Mouse (Mus musculus) adipocyte (in vitro differentiated cells): Measurements from ENCODE around the gene Adam1a.
"Not testable (repeated sequence)": the region's sequence is repeated elsewhere in the genome, so short reads cannot be mapped to it uniquely, and the experiment has no call there.

Source experiments
- DNase-seq: peaks from one replicate; pipeline ENCODE4 v3.0.0-alpha.2; 2016; ENCODE audit warnings: low spot score

Gene Adam1a

DNA sequence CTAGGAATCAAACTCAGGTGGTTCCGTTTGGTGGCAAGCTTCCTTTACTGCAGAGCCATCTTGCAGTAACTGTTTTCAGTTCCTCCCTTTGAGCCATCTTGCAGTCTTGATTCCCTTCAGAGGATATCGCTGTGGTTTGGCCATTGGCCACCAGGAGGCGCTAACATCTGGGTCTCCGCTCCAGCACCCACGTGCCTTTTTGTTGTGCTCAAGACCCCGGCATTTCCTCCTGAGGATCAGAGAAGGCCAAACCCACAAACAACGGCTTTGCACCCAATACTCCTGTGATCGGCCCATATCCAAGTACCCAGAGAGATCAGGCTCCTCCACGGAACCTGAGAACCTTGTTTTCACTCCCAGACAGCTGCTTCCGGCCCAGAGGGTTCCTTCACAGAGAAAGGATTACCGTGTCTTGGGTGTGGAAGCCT, 19.2 kb upstream of the Adam1a start:
- DNase-seq = peak; percentile 76

DNA sequence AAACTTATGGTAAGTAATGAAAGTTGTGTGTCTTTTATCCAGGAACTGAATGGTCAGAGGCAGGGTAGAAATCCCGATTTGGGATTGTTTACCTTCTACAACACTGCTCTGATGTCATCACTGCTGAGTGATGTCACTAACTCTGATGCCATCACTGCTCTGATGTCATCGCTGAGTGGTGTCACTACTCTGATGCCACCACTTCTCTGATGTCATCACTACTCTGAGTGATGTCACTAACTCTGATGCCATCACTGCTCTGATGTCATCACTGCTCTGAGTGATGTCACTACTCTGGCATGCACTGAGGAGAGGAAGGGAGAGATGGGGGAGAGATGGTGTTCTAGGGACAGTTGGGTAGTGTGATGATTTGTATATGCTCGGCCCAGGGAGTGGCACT, 17.2 kb upstream of the Adam1a start:
- DNase-seq = no peak

DNA sequence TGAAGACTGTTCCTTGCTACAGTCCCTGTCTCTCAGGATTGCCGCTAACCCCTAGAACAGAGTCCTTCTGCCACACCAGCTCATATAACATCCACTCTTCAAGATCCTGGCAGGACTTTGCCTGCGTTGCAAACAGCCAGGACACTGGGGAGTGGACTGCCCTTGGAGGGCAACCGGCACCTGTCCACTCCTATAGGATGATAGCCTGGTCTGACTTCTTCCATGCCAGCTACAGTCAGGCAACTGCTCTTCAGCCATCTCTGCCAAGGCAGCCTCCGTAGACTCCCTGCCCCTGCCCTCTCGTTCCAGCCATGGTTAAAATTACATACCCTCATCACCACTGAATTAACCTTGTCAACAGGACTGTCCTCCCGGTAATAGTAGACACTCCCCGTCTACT, 3.9 kb upstream of the Adam1a start:
- no peak for DNase-seq

DNA sequence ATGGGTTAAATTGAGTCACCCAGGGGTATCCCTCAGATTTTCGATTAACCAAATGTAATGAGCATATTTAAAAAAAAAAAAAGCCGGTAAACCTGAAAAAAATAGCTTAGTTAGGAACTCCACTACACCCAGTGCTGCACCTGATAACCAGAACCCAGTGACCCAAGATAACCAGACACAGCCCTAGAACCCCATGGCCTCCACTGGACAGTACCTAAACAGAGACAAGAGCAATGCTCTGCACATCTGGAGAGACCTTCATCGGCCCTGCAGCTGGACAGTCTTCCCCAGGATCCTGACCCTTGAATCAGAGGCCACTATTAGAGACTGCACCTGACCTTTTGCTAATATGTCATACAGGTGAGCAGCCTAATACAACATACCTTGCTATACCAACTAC, 1.8 kb upstream of the Adam1a start:
- no peak for DNase-seq

DNA sequence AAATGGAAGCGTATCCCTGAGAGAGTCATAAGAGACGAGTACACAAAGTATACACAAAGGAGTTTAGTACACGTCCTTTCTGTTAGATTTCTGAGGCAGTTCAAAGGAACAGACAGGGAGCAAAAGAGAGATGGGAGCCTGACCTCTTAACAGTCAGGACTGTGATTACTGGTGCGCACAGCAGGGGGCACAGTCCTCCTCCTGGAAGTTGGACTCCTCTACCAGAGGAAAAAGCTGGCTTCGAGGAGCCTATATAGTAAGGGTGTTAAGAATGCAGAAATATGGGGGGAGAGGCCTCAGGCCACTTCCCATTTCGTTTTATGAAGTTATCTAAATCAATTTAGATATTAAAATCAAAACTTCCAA, 1.2 kb upstream of the Adam1a start:
- peak; percentile 74 for DNase-seq

DNA sequence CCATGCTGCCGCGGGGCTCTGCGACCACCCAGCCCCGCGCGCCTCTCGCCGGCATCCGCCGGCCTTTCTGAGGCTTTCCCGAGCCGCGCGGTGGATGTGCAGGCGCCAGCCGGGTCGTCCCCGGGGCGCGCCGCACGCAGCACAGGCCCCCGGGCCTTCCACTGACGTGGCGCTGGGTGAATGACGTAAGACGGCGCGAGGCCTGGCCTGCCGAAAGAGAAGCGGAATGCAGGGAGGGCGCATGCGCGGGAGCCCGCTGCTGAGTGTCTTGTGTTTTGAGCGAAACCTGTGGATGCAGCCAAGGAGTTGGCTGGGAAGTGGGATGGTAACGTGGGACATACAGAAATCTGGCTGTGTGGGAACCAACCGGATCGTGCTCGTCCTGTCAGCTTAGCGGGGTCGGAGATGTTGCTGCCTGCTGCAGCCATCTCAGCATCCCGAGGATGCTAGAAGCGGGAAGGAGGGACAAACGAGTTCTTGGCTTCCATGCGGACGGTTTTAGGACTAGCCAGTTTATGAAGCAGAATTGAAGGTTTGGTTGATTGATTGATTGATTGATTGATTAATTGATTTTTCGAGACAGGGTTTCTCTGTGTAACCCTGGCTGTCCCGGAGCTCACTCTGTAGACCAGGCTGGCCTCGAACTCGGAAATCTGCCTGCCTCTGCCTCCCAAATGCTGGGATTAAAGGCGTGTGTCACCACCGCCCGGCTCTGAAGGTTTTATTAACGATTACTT, 679 bp upstream of the Adam1a start, which contains the start of gene Mapkapk5:
Gene Mapkapk5 (minus strand): TSS at position 113 of the 737 bp plus-strand sequence.
- peak; percentile 96 for DNase-seq

DNA sequence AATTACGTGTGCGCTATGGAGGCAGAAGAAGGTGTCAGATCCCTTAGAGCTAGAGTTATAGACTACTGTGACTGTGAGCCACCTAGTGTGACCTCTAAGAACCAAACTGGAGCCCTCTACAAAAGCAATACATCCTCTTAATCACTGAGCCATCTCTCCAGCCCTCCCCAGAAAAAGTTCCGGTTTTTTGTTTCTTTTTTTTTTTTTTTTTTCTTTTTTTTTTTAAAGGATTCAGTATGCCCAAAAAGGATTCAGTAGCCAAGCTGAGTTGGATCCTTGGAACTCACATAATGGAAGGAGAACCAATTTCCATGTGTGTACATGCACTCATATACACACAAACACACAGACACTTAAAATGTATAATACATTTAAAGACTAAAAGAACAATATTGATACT, 1.9 kb downstream of the Adam1a start:
- no peak for DNase-seq

DNA sequence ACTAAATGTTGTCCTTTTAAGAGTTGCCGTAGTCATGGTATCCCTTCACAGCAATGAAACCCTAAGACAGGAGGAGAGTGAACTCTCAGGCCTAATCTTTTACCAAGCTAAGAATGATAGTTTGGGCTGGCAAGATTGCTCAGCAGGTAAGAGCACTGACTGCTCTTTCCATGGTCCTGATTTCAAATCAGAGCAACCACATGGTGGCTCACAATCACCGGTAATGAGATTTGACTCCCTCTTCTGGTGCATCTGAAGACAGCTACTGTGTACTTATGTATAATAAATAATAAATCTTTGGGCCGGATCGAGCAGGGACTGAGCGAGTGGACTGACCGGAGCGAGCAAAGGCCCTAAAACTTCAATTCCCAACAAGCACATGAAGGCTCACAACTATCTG, 4.0 kb downstream of the Adam1a start:
- no peak for DNase-seq

DNA sequence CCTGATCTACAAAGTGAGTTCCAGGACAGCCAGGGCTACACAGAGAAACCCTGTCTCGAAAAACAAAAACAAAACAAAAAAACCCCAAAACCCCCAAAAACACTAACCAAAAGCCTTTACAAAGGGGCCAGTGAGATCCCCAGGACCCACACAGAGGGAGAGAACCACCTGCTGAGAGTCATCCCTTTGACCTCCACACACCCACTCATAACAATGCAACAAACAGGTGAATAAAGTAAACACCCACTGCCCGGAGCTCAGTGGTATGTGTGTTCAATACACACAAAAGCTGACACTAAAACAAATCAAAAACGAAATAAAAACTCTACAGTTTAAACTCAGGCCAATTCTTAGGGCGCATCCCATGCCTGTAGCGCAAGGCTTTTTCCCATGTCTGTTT, 5.2 kb downstream of the Adam1a start:
- DNase-seq = no peak

DNA sequence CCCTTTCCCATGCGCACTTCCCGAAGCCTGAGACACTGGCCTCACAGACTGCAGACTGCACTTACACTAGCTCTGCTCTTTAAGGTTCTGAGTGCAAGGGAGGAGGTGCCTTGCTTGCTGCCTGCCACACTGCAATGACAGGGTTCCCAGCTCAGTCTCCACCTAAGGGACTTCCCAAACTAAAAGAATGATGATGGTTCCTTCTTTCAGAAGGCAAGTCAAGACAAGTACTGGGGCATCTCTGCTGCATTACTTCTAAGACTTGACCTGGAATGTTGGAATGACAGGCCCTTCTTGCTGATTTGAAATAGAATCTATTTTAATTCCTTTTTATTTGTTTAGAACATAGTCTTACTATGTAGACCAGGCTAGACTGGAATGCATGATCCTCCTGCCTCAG, 7.7 kb downstream of the Adam1a start:
- no peak for DNase-seq

DNA sequence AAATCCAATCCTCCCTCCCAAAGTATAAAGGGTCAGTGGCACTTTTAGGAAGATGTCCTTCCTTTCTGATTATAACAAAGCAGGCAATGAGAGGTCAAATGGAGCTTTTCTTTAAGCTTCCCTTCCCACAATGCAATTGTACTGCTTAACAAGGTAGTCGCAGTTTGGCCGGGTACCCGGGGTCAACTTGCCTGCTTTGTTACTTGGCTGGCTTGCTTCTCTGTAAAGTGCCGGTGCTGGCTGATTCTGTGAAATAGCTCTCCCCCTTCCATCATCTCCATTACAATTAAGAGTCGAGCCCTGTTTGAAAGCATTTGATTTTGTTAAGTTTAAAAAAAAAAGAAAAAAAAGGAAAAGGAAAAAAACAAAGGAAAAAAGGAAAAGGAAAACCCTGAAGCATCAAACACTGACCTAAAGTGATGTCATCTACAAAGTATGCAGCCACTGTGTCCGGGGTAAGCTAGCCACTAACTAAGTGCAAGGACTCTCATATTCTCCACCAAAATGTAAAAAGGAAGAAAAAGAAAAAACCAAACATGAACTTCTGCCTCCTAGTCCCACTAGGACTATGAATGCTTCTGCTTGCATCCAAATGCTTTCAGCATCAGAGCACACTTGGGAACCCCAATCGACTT, 8.2 kb downstream of the Adam1a start:
- DNase-seq = no peak

DNA sequence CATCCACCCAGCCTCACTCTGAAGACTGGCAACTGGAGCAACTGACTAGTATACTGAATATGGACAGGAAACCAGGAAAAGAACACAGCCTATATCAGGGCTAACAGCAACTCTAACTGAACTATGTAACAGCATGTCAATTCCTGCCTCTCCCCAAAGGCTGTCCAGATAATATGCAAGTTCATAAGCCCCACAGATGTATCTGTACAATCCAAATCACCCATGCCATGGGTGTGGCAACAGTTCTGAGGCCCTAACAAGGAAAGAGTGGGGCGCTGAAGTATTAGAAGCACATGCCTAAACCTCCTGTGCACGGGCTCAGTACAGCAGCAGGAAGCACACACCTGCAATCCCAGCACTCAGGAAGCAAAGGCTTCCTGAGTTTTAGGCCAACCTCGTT, 10.2 kb downstream of the Adam1a start:
- DNase-seq = no peak

DNA sequence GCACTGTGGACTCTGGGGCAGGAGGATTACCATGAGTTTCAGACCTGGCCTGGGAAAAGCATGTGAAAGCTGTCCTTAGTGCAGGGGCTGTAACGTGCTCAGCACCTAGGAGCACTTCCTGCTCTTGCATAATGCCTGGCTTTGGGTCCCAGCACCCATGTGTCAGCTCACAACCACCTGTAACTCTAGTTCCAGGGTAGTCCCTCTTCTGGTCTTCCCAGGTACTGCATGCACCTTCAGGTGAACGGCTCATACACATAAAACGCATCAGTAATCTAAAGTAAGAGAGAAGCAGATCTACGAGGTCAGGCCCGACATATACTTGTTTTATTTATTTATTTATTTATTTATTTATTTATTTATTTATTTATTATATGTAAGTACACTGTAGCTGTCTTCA, 10.8 kb downstream of the Adam1a start:
- DNase-seq = no peak

DNA sequence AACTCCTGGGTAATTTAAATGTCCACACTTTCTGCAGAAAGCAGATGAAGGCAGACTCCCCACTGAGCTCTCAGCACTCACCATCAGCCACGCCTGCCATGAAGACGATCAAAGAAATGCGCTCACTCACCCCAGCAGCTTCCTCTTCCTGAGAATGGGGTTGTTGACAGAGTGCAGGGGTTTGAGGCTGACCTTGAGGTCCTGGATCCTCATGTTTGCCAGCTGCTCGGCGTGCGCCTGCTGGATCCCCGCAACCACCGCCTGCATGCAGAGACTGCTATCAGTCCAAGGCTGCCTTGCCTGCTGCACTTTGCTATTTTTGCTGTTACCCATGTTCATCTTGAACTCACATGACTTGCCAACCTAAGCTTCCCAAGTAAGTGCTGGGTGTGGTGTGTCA, 18.3 kb downstream of the Adam1a start:
- no peak for DNase-seq

DNA sequence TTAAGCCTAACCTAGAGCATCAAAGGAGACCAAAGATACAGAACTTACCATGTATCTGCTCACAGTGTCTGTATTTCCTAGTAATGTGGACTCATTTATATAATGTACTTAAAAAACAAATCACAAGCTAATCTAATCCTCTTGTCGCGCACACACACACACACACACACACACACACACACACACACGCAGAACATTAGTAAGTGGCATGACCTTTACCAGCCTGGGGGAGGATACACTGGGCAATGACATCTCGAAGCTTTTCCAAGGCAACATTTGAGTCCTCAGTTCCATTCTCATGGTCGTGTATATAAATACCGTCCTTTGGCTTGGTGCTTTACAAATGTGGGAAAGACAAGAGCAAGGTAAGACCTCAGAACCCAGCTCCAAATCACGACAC, 18.8 kb downstream of the Adam1a start:
- no peak for DNase-seq

DNA sequence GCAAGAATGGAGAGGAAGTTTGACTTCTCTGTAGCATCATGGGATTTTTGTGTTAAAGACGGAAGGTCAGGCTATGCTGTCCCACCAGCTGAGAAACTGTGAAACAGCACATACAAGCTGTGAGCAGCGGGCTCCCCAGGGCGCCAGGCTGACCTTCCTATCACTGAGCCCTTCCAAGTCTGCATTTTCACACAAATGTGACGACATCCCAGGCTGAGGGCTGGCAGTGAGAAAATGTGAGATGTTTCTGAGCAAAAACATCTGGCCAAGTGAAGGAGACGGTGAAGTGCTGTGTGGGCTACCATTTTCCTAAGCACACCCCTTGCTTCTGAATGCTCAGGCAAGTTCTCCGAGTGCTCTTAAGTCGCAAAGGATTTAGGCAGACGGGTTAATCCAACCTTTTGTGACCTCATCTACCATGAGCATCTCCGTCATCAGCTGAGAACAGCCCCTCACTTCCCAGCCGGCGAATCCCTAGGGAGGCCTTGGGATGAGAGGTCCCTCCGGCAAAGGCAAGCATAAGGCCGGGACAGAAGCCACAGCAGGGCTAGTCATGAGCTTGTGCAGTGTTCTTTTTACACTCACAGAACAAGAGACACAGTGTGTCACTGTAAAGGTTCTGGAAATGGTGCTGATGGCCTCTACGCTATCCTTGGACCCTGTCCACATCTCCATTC, 19.4 kb downstream of the Adam1a start:
- no peak for DNase-seq

DNA sequence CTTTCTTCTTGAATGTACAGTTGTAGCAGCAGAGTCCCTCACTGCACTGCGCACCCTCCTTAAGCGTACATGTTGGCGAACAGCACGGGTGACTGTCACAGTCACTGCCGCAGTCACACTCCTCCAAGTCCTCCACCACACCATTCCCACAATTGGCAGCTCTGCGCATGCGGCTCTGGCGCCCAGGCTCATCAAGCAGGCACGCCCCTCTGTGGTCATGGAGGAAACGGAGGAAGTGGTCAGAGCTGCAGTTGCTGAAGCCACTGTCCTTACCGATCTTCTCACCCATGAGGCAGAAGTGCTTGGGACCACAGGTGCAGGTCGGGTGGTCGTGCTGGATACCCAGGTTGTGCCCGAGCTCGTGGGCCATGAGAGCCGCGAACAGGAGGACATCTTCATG, 25.5 kb downstream of the Adam1a start:
- not testable (repeated sequence) for DNase-seq

DNA sequence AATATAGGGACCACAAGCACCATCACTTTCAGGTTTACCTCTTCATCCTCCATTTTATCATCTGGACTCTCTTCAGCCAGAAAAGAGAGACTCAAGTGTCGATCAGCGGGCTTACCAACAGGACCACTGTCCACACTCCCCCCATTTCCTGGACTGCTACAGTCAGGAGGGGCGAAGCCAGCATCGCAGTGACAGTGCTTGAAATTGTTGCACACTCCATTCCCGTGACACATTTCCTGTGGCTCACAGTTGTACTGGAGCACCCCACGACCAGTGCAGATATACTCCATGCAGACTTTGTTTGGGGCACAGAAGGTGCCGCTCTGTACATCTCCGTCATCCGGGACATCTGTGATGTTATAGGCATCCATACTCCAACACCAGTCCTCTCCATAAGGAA, 26.3 kb downstream of the Adam1a start:
- no peak for DNase-seq

DNA sequence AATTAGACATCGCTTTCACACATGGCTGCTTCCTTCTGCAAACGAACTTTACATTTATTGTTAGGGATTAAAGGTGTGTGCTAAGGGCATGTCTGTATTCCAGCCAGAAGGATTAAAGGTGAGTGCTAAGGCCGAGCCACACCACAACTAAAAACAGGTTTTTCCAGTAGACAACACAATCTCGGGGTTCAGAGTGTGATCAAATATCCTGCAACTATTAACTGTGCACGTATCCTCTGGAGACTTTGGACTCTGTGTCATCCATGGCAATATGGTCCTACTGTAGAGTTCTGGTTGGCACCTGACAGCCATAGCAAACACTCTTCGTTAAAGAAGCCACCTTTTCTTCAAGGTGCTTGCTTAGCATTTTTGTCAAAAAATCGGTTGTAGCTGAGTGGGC, 35.3 kb downstream of the Adam1a start:
- DNase-seq = no peak

DNA sequence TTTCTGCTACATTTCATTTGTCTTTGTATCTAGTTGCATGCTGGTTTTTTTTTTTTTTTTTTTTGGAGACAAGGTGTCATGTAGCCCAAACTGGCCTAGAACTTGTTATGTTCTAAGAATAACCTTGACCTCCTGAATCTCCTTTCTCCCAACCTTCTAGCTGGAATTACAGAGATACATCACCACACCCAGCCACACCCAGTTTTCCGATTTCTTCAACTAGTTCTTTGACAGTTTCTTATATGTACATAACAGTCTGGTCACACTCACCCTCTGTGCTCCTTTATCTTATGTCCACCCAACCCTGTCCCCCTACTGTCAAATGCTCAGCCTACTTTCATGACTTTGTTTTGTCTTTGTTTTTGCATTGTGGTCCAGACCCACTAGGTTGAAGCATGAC, 38.4 kb downstream of the Adam1a start:
- no peak for DNase-seq

DNA sequence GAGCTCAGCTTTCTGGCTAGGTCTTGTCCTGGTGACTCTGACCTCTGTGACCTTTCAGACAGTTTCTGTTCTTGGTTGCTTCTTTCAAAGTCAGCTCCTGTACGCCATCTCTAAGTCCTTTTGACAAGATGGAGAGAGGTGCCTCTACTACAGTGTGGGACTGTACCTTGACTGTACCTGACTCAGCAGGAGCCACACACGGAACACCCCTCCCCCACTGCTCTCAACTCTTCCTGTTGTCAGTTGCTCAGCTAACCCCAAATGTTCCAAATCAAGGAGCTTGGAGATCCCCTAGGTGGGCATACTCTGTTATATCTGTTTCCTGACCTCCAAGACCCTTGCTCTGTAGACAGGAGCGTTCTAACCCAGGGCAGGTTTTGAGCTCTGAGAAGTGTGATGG, 42.1 kb downstream of the Adam1a start, which contains the start of gene Adam1b:
Gene Adam1b (minus strand): TSS at position 205 of the 400 bp plus-strand sequence.
- no peak for DNase-seq

DNA sequence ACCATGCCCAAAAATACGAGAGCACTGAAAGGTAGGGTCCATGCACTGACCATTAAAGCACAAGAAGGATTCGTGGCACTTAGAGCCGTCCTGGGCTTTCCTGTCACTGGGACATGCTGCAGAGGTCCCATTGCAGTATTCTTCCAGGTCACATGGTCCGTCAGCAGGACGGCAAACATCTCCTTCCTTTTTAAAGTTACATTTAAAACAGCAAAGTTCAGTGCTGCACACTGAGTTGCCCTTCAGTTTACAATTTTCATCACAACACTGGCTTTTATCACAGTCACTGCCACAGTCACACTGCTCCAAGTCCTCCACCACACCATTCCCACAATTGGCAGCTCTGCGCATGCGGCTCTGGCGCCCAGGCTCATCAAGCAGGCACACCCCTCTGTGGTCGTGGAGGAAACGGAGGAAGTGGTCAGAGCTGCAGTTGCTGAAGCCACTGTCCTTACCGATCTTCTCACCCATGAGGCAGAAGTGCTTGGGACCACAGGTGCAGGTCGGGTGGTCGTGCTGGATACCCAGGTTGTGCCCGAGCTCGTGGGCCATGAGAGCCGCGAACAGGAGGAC, 43.8 kb downstream of the Adam1a start:
- DNase-seq = not testable (repeated sequence)

DNA sequence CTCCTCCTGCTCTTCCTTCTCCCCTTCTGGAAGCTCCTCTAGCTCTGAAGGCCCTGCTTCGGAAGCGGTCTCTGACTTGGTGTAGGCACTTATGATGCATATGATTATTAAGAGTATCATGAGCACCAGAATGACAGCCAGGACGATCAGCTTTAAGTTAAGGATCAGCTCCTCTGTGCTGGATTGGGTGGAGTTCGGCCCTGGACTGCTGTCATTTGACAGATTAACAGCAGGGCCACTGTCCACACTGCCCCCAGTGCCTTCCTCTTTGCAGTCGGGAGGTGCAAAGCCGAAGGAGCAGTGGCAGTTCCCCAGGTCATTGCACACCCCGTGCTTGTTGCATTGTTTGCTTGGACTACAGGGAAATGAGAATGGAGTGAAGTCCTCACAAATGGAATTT, 44.6 kb downstream of the Adam1a start:
- no peak for DNase-seq
